Mouse (Mus musculus) kidney, postnatal 14 days (tissue): ENCODE measurements around the gene Myo6.

Experiments
- DNase-seq: peaks from one replicate; pipeline ENCODE4 v3.0.0; 2022; ENCODE audit warnings: mixed read lengths

Myo6 gene

DNA sequence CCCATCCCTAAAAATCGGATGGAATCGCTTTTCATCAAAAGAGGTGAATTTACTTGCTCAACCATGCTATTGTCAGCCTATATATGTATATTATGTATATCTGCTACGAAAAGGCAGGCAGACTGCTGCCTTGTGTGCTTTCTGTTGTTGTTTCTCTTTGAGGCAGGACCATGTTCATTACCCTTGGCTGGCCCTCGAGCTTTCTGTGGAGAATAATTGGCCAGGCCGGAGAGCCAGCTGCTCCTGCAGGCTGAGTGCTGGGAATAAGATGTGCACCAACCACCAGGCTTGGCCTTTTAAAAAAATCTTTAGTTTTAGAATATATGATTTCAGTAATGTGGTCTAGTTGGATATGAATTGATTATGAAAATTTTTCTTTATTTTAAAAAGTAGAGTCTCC lies 19.3 kb downstream of the Myo6 start:
- no peak for DNase-seq

DNA sequence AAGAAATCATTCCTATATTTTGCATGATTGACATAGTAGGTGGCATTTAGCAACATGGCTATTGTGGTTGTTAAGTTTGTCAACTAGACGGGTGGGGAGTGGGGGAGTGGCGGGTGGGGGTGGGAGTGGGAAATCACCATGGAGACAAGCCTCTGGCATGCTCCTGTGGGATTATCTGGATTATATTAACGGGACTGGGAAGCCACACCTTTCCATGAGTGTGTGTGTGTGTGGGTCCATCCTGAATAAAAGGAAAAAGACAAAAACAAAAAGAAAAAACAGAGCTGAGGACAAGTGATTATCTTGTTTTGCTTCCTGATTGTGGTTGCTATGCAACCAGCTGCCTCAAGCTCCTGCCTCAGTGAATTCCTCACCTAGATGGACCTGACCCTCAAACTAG lies 20.9 kb downstream of the Myo6 start:
- DNase-seq: no peak

DNA sequence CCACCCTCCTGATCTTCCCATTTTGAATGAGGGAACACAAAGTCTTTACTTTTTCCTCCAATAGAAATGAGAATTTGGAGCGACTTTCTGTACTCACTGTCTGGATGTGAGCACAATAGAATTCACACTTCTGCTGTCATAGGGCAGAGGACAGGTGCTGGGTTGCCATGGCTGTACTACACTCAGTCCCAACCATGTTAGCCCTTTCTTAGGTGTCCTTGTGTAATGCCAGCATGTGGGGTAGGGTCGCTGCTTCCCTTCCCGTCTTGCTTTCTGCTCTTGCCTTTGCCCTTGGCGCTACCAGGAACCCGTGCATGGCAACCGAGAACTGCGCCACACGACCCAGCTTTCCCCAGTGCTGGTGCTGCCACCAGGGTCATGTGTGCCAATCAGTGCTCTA lies 21.9 kb downstream of the Myo6 start:
- no peak for DNase-seq

DNA sequence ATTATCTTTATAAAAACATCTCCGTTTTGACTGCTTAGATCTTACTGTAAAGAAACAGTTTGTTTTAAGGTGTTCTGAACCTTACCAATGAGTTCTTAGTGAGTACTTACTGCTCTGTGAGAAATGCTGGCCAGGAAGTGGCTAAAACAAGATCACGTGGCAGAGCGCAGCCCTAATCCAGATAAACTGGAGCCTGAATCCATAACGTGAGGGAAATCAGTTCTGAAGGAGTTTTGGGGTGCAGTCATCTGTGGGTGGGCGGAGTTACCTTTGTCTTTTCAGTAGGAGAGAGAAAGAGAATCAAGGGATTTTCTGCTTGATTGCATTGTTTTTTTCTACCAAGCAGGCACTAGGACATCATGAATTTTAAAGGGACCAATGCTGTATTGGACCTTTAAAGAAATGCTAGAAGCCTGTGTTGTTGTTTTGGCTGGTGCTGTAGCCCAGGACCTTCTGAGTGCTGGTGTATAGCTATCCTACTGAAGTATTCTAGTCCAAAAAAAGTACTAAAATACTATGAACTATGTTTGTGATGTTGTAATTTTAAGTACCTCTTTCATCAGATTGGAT lies 23.6 kb downstream of the Myo6 start:
- DNase-seq: peak; percentile 37

DNA sequence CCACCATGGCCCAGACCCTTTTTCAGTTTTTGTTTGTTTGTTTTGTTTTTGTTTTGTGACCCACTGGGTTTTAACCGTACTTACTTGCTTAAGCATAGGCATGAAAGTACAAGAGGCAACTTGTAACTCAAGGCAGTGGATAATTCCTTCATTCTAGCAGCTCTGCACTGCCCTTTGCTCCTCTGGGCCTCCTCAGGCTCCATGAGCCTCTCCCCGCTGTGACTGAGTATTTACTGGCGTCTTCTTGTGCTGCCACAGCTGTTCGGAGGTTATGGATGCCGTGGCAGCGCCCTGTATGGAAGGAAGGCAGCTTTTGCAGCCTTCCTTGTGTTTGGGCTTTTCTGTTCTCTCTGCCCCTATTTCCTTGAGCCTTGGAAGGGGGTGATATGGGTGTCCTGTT lies 26.4 kb downstream of the Myo6 start:
- no peak for DNase-seq

DNA sequence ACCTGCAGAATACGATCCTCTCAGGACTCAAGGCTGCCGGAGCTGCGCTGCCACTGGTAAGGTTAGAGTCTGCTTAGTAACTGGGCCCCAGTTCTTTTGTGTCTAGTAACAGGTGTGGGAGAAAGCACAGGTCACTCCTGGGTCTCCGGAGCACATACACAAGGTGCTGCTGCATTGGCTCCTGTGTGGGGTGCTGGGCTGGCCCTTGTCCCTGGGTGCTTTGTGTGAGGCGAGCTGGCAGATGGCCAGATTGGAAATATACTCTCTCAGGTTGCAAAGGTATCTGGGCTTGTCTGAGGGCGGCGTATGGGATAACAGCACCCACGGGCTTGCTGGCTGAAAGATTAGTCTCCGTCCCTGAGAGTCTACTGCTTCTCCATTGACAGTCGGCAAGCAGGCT lies 27.5 kb downstream of the Myo6 start:
- peak; percentile 77 for DNase-seq

DNA sequence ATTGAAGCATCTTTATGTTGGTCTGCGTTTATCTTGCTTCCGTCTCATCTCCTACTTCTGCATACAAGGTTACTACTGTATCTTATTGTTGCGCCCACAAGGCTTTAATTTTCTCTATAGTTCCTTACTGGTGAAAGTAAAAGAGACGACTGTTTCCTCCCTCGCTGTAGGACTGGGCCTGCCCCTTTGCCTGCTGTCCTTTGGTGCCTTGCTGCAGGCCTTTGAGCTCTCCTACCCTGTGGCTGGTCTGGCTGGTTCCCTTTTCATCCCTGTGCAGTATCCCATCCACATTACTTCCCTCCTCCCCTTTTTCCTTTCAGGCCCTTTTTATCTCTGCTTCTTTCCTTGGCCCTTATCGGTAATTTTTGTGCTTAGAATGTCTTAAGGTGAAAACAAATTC lies 29.6 kb downstream of the Myo6 start:
- DNase-seq: no peak

DNA sequence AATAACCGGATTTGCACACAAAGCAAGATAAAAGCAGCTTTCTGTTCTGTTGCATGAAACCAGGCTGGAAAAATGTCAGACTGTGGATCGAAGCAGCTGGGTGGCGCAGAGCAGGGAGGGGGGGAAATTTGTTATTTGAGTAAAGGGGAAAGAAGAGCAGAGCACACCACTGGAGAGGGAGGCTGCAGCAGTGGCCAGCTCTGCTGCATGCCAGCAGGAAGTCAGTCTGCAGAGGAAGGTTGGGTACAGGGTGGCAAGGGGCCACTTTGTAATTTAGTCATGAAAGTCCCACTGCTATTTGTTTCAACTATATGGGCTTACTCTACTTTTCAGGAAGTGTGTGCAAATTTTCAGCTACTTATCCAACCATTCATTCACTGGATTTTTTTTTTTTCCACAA lies 31.3 kb downstream of the Myo6 start:
- no peak for DNase-seq

DNA sequence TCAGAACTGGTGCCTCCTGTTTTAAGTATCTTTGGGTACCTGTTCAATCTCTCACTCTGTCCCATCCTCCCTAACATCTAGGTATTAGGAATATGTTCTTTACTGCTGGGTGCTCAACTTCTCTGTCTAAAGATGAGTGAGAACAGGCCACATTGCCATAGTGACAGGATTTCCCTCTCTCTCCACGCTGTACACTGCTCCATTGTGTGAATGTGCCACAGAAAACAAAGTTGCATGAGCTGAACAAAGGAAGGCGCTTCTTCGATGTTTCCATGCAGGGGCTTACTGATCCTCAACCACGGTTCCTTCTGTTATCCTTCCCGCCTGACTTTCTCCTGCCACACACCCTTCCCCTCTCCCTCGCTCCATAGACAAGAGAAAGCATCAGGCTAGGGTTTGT lies 32.4 kb downstream of the Myo6 start:
- DNase-seq: no peak

DNA sequence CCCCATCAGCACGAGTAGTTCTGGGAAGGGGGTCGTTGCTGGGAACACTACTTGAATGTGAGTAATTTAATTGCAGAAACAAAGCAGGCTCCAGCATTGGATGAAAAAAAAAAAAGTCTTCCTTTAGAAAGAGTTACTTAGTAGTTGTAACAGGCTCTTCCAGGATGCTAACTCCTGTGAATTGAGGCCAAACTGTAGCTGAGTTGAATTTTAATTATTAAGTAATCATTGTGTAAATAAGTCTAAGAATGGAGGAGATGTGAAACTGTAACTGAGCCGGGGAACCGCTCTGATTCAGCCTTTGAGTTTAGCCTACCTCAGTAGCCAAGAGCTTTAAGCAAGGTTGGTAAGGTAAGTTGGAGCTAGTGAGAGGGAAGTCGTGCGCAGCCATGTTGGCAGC lies 36.0 kb downstream of the Myo6 start:
- DNase-seq: no peak

DNA sequence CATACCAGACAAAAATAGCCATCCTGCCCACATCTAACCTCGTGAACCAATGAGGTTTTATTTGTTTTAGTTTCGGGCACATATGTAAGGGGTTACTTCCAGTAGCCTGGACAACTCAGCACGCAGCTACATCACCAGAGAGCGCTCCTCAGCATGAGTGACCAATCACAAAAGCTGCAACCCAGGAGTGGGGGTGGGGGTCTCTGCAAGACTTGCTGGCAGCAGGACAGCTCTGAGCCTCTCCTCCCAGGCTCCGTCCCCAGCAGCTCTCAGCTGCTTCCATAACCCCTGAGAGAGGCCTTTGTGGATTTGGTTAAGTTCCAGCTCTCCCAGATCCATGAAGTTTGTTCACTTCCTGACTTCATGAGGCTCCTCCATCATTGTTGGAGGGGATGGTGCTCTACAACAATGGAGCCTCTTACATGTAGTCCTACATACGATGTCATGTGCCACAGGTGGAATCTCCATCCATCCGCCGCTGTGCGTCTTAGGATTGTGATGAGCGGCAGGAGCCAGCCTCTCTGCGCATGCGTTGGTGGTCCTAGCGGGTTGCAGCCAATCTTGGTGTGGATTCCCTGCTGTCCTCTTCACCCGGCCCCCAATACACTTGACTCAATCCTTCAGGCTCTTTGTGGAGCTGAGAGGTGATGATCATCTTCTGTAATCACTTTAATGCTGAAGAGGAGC lies 37.7 kb downstream of the Myo6 start:
- DNase-seq: peak; percentile 53

DNA sequence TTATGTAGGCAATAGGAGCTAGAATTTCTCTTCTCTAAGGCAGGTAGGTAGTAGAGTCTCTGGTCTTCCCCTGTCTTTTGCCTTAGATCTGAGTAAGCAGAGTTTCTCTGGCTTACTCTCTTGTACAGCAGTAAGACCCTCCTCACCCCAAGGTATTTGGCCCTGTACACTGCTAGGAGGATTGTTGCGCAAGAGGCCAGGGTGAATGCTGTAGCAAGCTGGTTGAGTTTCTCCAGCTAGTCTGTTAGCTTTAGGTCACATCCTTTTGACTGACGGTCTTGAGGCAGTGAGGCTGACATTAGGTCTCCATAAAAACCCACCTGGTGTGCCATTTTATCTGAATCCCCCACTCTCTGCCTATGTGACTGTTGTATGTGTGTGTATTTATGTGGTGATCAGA lies 43.9 kb downstream of the Myo6 start:
- no peak for DNase-seq

DNA sequence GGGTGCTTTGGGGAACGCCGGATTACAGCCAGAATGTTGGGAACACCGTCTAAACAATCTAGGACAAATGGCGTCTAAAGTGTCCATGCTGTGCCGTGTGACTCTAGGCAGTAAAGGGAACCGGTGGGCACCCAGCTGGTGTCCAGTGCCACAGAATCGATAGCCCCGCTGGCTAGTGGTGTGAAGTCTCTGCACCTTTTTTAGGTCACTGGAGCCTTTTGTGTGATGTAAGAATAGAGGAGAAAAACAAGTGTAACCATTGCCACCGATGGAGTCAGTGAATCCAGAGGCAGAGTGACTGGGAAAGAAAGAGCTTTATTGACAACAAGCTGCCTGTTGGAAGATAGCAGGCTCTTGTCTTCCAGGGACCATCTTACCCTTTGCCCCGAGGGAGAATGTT lies 44.6 kb downstream of the Myo6 start:
- no peak for DNase-seq

DNA sequence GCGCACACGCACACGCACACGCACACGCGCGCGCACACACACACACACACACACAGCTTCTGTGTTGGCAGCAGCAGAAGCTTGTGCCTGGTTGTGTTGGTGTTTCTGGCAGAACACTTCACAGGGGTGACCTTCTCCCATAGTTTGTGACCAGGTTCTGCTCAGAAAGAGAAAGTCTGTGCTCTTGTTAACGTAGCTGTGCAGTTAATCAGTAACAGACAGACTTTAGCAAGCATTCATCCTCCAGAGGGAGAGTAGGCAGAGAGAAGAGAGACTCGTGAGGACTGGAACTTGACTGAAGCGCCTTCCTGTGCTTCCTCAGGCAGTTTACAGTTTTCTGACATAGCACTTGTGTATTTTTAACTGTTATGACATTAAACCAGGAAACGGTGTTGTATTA lies 45.3 kb downstream of the Myo6 start:
- DNase-seq: peak; percentile 72

DNA sequence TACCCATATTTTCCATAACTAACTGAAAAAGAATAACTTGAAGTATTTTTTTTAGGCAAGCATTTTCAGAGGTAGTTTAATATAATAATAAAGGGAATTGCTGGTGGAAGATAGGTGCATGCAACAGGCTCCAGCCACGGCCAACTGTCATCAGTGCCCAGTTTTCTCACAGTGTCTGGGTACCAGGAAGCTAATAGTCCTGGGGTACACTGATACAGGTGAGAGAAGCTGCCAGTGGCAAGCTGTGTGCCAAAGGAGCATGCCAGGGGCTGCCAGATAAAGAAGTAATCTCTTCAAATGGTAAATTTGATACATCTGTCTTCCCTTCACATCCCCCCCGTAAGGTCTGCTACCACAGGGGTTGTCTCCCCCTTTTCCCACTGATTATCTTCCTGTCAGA lies 48.6 kb downstream of the Myo6 start:
- no peak for DNase-seq

DNA sequence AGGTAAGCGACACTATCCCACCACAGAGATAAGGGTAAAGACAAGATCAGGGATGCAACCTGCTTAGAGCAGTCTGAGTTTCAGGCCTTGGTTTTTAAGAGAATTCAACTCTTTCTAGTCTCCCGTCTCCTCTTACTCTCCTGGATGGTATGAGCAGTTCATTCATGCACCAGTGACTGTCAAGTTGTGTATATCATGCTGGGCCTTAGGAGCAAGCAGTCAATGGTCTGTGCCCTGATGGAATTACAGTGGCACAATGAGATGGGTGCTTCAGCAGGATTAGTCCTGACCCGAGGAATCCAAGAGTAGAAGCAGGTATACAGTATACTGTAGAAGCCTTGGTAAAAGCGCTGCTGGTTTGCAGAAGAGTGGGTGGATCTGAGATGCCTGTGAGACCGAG lies 50.7 kb downstream of the Myo6 start:
- DNase-seq: no peak

DNA sequence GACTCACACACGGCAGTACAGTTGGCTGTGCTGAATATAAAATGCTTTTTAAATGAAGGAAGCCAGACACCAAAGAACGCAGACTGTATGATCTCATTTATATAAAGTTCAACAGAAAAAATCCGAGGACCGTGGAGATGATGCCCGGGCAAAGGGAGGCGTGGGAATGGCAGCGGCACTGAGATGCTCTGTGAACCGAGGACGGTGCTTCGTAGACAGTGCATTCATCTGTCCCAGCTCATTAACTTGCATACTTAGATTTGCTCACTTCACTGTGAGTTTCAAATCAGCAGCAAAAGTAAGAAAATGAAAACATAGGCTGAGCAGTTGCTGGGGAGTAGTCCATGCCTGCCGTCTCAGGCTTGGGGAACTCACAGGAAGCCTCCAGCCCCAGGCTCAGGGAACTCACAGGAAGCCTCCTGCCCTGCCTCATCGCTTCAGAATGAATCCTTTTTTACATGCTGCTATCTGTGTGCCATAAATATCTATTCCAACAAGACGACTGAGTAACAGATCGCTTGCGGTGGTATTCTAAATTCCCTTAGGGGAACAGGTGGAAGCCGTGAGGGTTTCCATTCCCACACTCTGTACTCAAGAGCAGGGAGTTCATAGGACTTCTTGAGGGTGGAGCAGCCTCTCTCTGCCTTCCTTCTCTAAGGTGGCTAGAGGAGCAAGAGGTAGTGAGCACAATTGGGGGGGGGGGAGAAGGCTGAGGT lies 52.1 kb downstream of the Myo6 start:
- peak; percentile 24 for DNase-seq

DNA sequence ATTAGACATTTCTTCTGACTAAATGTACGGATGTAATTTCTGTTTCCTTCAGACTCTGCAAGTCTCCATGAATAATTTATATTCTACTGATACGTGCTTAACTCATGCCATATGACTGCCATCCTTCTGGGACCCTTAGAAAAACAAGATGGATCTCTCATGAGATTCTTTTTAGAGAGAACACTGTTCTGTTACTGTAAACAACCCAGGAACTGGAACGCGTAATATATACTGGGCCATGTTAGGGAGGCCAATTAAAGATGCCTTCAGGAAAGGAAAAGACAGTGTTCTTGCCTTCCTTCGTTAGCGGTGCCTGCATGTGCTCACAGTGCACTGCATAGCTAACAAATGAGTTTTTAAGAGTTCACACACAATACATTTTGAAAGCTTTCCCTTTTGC lies 53.9 kb downstream of the Myo6 start:
- no peak for DNase-seq

DNA sequence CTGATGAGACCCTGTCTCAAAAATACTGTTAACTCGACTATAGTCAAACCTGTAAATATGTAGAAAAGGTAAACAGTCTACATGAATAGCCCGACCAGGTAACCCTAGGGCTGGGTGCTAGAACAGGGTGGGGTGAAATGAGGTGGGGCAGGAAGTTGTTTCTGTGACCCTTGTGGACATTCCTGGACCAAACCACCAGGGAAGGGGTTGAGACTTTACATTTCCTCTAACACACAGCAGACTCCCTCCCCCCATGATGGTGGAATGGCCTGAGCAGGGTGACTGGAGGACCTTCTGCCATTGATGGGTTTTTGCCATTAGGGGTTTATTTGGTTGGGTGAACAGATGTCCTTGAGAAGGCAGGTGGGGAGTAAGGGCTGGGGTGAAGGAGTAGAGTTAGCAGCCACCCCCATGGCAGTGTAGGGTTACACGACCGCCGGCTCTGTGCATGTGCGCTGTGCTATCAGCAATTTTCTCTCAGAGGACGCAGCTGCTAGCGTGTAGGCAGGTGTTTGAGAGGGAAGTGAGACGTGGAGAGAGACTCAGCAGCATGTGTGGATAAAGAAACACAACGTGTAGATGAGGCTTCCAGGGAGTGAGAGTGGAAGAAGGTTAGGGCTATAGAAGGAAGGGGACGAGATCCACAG lies 59.3 kb downstream of the Myo6 start:
- DNase-seq: no peak

DNA sequence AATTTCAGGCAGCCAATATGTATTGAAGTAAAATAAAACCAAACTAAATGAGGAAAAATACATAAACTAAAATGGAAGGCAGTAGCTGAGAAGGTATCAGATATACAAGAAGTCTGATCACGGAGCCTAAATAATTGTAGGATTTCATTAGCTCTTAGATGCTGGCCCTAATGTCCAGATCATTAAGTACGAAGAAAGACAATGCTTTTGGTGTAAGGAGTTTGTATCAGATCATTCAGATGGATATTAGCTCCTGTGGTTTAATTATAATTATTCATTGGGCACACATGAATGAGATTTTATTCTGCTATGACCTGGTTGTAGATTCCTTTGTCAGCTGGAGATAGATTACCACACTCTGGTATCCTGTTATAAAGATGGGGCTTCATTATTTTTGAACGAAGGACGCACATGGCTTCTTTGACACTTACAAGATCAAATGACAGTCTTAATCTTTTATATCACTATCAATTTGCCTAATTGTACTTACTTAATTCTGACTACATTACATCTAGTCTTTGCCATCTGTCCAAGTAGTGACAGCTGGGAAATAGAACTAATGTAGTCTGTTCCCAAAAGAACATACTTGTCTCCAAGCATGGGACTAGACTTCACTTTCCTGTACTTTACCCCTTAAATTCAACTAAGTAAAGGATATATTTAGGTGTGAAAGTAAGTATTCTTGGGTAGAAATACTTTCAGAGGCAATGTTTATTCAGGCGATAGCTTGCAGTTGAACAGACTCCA lies 61.9 kb downstream of the Myo6 start:
- no peak for DNase-seq

DNA sequence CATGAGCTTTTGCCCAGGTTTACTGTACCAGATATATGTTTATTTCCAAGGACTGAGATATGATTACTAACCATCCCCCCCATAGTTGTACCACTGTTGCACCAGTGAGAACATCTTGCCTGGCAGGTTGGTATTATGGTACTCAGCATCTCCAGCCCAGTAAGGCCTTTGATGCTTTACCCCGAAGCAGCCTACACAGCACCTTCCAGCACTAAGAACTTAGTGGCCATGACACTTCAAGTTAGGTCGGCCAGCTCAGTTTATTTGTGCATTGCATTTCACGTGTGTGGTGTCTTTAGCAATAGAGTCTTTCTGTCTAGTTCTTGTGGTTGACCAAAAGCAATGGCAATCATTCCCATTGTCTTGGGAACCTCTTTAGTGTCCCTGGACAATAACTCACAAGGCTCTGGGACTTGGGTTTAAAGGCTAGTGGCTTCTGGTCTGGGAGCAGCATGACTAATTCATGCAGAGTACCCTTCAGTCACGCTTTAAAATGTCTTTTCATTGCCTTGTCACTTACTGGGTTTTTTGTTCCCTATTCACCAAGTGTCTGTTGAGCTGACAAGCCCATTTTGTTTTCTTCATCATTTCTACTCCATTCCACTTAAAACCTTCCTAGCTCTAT lies 69.1 kb downstream of the Myo6 start:
- DNase-seq: no peak

DNA sequence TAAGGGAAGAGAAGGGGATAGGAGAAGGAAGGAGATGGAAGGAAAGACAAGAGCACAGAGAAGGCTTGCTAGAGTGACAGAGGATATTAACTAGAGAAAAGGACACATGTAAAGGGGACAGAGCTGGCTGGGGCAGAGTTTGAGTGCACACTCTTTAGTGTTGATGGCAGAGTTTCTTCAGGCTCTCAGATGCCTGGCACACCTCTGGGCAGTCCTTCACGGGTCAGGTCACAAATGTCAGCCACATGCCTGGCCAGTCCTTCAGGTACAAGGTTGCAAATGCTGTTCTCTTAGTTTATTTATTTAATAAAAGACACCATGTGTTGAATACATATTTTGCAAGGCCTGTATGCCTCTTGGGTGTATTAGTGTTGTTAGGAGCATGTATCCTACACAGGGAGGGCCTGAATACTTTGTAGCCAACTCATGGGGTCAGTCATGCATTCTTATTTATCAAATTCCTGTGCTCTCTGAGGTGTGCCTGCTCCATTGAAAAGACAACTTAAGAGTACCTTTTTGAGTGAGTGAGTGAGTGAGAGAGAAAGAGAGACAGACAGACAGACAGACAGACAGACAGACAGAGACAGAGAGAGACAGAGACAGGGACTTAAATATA lies 72.5 kb downstream of the Myo6 start:
- DNase-seq: peak; percentile 64
